Mouse (Mus musculus) bone marrow, adult 2 months (tissue): ENCODE results near the gene Tarbp1. TPM values are rescaled to one million over a fixed set of nuclear protein-coding genes. Genes with fewer than 3 reads are reported as not detected.
"Not testable (repeated sequence)": the region's sequence is repeated elsewhere in the genome, so short reads cannot be mapped to it uniquely, and the experiment has no call there.

Experiments used
- H3K27ac ChIP-seq: fragments of 200-500 bp; 2 replicates; pipeline ENCODE4 v1.5.1; 2012; ENCODE audit warnings: low read depth, mild to moderate bottlenecking, control low read depth, inconsistent platforms, low read length; ENCODE audit not compliant: control insufficient read depth, poor library complexity, insufficient read depth
- H3K4me1 ChIP-seq: fragments of 200-500 bp; 2 replicates; pipeline ENCODE4 v1.6.1; 2011; ENCODE audit warnings: low read length; ENCODE audit not compliant: control insufficient read depth, insufficient read depth
- H3K4me3 ChIP-seq: fragments of 200-500 bp; replicated peaks from 2 replicates; pipeline ENCODE3; 2011; ENCODE audit warnings: mild to moderate bottlenecking, low read depth, low read length, control low read depth; ENCODE audit not compliant: control insufficient read depth
- CTCF ChIP-seq: fragments of 200-500 bp; IDR thresholded peaks from 2 replicates; pipeline ENCODE4 v1.5.1; 2011; ENCODE audit warnings: low read length, control low read depth; ENCODE audit not compliant: control insufficient read depth, insufficient read depth
- POLR2A ChIP-seq: fragments of 200-500 bp; IDR thresholded peaks from 2 replicates; pipeline ENCODE4 v1.6.1; 2011; ENCODE audit warnings: low read depth, mild to moderate bottlenecking, control low read depth, low read length, borderline replicate concordance; ENCODE audit not compliant: control insufficient read depth
- WGBS: fragments of 180-500 bp; shearing (Covaris S2); methylation state at CpG from one replicate; pipeline ENCODE4 v1.1.7; 2018; 5-methylcytosine and 5-hydroxymethylcytosine counted together
- polyA plus RNA-seq: library from polyadenylated mRNA; stranded (reverse); fragments of >200 nt; gene quantifications from 2 replicates; pipeline ENCODE4 v1.2.4, GENCODE M21; 2011; ENCODE audit warnings: low replicate concordance; ENCODE audit not compliant: missing spikeins, insufficient read depth, insufficient read length

Gene Tarbp1
- polyA plus RNA-seq, 1 experiment: 2.9 TPM

GRCm38 (mm10) chr8:126420834-126421233 lies 54.0 kb downstream of the Tarbp1 start:
- Histone ChIP-seq H3K27ac (no peak overlapping the region), H3K4me1 (peaks cover 2% of the 10 kb centered on the region), H3K4me3 (no peak overlapping the region)
- 72% methylated on average over 3 of the region's 3 CpGs for WGBS
- no peak for TF ChIP-seq POLR2A
- TF ChIP-seq CTCF: no peak

DNA sequence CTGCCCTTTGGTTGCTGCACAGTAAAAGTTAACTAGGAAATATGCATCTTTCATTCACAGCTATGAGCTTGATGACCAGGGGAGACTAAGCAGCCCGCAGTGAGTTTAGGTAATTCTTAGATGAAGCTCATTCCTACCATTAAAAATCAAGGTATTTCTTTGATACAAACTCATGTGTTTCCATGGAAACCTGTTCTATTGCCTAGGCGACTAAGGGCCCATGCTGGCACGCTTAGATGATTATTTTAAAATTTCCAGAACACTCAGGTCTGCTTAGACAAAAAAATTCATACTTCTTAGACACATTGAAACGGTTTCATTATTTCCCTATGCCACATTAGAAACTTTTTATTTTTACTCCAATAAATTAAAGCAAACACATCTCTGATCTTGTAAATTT lies 69.8 kb downstream of the Tarbp1 start:
- TF ChIP-seq CTCF (no peak), POLR2A (no peak)
- no peak overlapping the region for H3K4me3 ChIP-seq
- no peak overlapping the region for H3K27ac ChIP-seq
- no peaks in the 10 kb centered on the region for H3K4me1 ChIP-seq
- 60% methylated on average over 4 of the region's 4 CpGs for WGBS

DNA sequence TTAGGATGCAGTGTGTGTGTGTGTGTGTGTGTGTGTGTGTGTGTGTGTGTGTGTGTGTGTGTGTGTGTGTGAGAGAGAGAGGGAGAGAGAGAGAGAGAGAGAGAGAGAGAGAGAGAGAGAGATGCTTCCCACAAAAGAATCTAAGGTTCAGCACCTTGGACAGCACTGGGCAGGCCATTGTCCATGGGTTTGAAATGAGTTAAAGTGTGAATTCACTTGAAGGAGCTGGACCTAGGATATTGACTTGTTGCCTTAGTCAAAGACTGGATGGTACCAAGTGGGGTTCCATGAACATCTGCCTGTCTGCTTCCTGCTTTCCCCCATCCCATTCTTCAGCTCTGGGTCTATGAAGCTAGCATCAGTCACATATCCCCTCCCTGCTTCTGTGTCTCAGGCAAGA lies 70.3 kb downstream of the Tarbp1 start:
- H3K4me3 ChIP-seq, H3K4me1 ChIP-seq, H3K27ac ChIP-seq: not testable (repeated sequence)

DNA sequence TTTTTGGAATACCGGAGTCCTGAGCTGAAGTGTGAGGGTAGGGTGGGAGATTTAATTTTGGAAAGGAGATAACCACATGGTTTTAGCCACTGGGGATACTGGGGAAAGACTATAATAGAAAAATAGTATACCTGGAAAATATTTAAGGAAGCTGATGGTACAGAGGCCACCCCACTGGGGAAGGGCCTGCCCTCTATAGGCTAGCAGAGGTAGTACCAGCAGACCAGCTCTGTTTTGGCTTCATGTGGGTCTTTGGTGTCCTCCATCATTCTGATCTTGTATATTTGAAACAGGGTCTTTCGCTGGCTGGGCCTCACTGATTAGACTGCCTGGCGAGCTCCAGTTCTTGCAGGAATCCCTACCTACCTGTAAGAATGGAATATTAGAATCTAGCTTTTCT lies 76.5 kb downstream of the Tarbp1 start:
- 63% methylated on average over 3 of the region's 3 CpGs for WGBS
- TF ChIP-seq CTCF (peak; percentile 21; the same call in 1 of the 2 replicates), POLR2A (no peak)
- Histone ChIP-seq H3K4me3 (no peak overlapping the region), H3K27ac (no peak overlapping the region), H3K4me1 (no peaks in the 10 kb centered on the region)

- Histone ChIP-seq H3K4me3 (no peak overlapping the region), H3K4me1 (no peaks in the 10 kb centered on the region), H3K27ac (no peak overlapping the region)
- WGBS: 76% methylated on average over 5 of the region's 5 CpGs
- TF ChIP-seq CTCF (no peak), POLR2A (no peak)
These were observed 78.9 kb downstream of the Tarbp1 start for GRCm38 (mm10) chr8:126395917-126396316.

- H3K4me1 ChIP-seq: no peaks in the 10 kb centered on the region
- no peak overlapping the region for H3K4me3 ChIP-seq
- H3K27ac ChIP-seq: no peak overlapping the region
- 73% methylated on average over 9 of the region's 9 CpGs for WGBS
- no peak for TF ChIP-seq POLR2A
- no peak for TF ChIP-seq CTCF
These were observed 79.5 kb downstream of the Tarbp1 start for GRCm38 (mm10) chr8:126395386-126395785.

DNA sequence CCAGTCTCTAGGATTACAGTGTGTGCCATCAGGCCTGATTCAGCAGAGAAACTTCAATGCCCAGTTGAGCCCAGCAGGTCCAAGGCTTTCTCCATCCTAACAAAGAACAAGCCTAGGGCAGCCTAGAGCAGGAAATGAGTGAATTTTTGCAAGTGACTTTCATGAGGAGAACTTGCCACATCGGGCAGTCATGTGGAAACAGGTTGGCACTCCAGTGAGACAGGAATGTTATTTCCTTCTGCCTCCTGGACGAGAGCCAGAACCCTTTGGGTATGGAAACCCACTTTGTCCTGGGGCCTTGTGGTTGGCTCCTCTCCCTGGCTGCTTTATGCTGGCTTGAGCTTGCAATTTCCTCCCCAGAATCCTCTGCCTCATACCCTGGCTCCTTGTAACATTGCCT lies 83.3 kb downstream of the Tarbp1 start:
- H3K4me1 ChIP-seq: no peaks in the 10 kb centered on the region
- H3K4me3 ChIP-seq: no peak overlapping the region
- H3K27ac ChIP-seq: no peak overlapping the region
- 42% methylated on average over 2 of the region's 2 CpGs for WGBS
- TF ChIP-seq CTCF (no peak), POLR2A (no peak)

- TF ChIP-seq POLR2A: no peak
- no peak for TF ChIP-seq CTCF
- Histone ChIP-seq H3K27ac (no peak overlapping the region), H3K4me3 (no peak overlapping the region), H3K4me1 (no peaks in the 10 kb centered on the region)
- 83% methylated on average over 4 of the region's 4 CpGs for WGBS
These were observed 87.3 kb downstream of the Tarbp1 start for GRCm38 (mm10) chr8:126387566-126387965.

DNA sequence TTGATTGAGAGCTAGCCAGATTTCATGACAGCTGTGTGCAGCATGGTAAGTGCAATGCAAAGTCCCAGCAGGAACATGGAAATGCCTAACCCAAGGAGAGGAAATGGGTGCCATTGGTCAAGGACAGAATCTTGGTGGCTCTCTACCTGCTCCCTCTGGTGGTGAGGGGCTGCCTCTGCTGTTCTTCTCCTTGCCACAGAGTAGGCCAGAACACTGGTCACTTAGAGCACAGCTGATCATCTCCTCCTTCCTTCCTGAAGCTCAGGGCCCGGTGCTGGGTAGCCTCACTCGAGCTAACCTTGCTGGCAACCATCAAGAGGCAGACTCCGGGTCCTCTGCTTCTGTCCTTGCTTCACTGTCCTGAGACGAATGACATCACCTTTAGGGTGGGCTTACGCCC lies 92.1 kb downstream of the Tarbp1 start:
- TF ChIP-seq POLR2A (no peak), CTCF (peak; percentile 45; the same call in 1 of the 2 replicates)
- no peak overlapping the region for H3K4me3 ChIP-seq
- H3K4me1 ChIP-seq: no peaks in the 10 kb centered on the region
- 56% methylated on average over 5 of the region's 5 CpGs for WGBS
- H3K27ac ChIP-seq: no peak overlapping the region

GRCm38 (mm10) chr8:126382216-126382615 lies 92.6 kb downstream of the Tarbp1 start:
- Histone ChIP-seq H3K4me1 (no peaks in the 10 kb centered on the region), H3K27ac (no peak overlapping the region), H3K4me3 (no peak overlapping the region)
- 44% methylated on average over 14 of the region's 14 CpGs for WGBS
- TF ChIP-seq CTCF (no peak), POLR2A (no peak)

DNA sequence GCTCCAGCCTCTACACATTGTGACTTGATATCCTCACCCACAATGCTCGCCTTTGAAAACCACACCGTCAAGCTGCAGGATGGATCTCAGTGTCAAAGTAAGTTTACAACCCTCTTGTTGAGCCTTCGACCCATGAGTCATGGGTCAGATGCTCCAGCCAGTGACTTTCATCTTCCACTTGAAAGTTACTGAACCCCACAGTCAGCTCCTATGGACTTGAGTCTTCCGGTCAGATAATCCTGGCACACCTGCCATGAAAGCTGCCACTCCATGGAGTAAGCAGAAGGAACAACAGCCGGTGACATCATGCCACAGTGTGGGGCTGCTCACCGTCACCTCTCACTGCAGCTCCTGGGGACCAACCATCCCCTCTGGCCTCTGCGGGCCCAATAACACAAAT lies 93.6 kb downstream of the Tarbp1 start:
- 74% methylated on average over 7 of the region's 7 CpGs for WGBS
- no peak overlapping the region for H3K4me3 ChIP-seq
- no peak for TF ChIP-seq CTCF
- TF ChIP-seq POLR2A: no peak
- H3K27ac ChIP-seq: no peak overlapping the region
- H3K4me1 ChIP-seq: no peaks in the 10 kb centered on the region
